Mouse (Mus musculus) kidney, adult 9 months (tissue): Measurements from ENCODE around the gene Gm8720.
"Not testable (repeated sequence)": the region's sequence is repeated elsewhere in the genome, so short reads cannot be mapped to it uniquely, and the experiment has no call there.

Source experiments
- DNase-seq: peaks from one replicate; pipeline ENCODE4 v3.0.0; 2022

Gene Gm8720

GRCm38 (mm10) chr7:23067356-23067755 lies at the start of gene Gm8720:
Gene Gm8720 (minus strand): TSS chr7:23067456.
- not testable (repeated sequence) for DNase-seq

GRCm38 (mm10) chr7:23055240-23055639 lies 12.0 kb downstream of the Gm8720 start, which contains the start of gene Vmn1r163:
Gene Vmn1r163 (plus strand): TSS chr7:23055540.
- not testable (repeated sequence) for DNase-seq

GRCm38 (mm10) chr7:23019823-23020222 lies 47.4 kb downstream of the Gm8720 start, which contains the start of gene Gm4216:
Gene Gm4216 (minus strand): TSS chr7:23019923.
- not testable (repeated sequence) for DNase-seq
